Mouse (Mus musculus) gastrocnemius, postnatal 4 days (tissue): ENCODE results near the gene Slc44a2. TPM values are rescaled to one million over a fixed set of nuclear protein-coding genes. Genes with fewer than 3 reads are reported as not detected.
A peak's percentile ranks its signal among the peaks of the same experiment; 100 is the strongest.
"Not testable (repeated sequence)": the region's sequence is repeated elsewhere in the genome, so short reads cannot be mapped to it uniquely, and the experiment has no call there.

Experiments
- DNase-seq, 2 experiments: peaks; one replicate each; pipeline ENCODE4 v3.0.0; 2021 to 2022; ENCODE audit warnings: low spot score in 2 of 2, mixed read lengths in 2 of 2
- total RNA-seq, 2 experiments: library from RNA; stranded (reverse); gene quantifications; 2 replicates each; pipeline ENCODE4 v1.2.3; 2021

Slc44a2 gene
- total RNA-seq, 2 experiments from 2014 or later = 139 to 151 TPM

DNA sequence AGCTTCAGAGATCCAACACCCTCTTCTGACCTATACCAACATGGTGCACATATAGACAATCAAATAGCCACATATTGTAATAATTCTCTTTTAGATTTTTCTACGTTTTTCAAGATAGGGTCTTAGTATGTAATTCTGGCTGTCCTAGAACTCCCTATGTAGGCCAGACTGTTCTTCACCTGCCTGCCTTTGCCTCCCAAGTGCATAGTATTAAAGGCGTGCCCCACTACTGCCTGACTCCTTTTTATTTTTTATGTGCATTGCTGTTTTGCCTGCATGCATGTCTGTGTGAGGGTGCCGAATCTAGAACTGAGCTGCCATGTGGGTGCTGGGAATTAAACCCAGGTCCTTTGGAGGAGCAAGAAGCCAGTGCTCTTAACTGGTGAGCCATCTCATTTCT is 28.2 kb upstream of the Slc44a2 start:
- DNase-seq = no peak

DNA sequence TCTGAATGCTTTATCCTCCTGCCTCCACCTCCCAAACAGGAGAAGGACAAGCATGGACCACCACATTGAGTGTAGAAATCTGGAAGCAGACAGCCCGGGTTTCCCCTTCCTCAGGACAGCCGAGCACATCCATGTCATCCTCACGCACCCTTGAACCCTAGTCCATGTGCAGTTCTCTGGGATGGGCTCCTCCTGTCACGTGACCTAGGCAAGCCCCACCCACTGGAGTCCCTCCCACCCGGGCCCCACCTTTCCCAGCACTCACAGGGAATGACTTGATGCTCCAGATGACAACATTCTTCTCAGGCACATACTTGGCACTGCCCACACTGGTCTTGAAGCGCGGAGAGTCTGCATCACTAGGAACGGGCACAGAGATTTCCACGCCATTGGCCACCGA is 21.5 kb upstream of the Slc44a2 start:
- DNase-seq = no peak

DNA sequence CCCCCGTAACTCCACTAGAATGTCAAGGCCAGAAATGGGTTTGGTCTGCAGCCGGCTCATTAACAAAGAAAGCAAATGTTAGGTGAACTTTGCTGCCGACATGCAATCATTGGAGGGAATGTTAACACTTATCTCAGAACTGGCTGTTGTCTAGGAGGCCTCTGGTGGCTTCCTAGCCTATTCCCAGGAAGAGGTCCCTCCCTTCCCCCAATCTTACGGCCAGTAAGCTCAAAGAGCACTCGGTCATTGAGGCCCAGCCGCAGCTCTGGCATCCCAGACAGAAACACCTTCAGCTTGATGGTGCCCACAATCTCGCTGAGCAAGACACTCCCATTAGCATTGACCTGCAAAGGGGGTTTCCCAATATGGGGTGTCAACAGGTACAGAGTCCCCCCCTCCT is 15.4 kb upstream of the Slc44a2 start:
- no peak for DNase-seq

DNA sequence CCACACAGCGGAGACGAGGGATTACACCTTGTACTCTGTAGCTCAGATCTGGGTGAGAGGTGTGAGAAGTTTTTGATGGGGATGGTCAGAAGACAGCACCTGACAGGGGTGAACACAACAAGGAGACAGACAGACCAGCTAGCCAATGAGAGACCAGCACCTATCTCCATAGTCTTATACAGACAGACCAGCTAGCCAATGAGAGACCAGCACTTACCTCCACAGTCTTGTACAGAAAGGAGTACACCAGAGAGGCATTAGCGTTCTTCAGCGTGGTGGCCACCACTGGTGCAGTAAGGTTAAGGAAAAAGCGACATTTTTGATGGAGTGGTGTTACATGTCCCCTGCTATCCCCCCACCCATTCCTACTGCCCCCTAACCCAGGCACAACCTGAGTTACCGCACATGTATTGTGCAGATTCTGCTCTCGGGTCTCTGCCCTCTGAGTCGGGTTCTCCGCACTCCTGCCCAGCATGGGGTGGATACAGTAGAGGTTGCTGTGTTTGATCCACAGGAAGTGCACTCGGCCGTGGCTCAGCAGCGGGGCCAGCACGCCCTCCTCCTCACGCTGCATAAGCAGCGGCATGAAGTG is 11.3 kb upstream of the Slc44a2 start:
- DNase-seq = no peak

DNA sequence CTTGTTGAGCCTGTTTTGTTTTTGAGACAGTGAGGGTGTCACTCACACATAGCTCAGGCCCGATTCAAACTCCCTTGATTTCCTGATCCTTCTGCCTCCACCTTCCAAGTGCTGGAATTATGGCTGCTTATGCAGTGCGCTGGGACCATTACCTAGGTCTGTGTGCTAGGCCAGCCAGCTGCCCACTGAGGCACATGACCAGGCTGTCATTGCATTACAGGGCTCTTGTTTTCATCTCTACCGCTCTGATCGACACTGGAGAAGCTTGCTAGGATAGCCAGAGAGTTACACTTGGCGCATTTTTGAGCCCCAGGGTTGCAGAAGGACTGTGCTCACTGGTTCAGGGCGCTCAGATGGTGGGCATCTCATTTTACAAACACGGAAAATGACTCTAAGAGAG is 8.8 kb upstream of the Slc44a2 start:
- no peak for DNase-seq

DNA sequence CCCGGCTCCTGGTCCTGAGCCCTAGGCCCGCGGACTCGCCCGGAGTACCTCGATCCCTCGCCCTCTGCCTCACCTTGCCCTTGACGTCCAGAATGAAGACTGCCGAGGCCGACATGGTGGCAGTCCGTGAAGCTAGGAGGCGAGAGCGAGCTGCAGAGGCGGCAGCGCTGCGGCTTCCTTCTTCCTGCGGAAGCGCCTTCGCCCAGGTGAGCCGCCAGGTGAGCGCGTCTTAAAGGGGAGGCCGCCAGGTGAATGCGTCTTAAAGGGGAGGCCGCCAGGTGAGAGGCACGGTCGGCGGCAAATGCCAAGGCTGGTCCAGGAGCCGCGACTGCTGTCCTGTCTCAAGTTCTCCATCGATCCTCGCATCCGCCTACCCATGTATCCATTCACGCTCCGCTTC is 8.4 kb upstream of the Slc44a2 start, which contains the start of gene Ap1m2:
TSS of gene Ap1m2 (minus strand) at position 204 of the 400 bp plus-strand sequence.
- DNase-seq = no peak

DNA sequence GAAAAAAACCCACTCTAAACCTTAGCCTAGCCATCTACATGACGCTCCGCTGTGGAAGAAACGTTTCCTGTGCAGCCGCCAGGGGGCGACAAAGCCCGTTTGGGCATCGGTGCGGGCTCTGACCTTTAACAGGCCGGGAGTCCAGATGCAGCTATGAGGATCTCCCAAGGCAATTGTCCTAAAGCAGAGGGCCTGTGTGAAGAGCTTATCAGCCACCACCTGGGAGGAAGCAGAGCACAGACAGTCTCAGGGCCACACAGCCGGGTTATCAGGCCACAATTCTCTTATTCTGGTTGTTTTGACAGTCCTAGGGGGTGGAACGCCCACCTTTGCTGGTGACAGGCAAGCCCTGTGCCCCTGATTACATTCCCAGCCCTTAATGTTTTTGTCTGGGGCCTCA is 7.1 kb upstream of the Slc44a2 start:
- peak; percentile 89 for DNase-seq

DNA sequence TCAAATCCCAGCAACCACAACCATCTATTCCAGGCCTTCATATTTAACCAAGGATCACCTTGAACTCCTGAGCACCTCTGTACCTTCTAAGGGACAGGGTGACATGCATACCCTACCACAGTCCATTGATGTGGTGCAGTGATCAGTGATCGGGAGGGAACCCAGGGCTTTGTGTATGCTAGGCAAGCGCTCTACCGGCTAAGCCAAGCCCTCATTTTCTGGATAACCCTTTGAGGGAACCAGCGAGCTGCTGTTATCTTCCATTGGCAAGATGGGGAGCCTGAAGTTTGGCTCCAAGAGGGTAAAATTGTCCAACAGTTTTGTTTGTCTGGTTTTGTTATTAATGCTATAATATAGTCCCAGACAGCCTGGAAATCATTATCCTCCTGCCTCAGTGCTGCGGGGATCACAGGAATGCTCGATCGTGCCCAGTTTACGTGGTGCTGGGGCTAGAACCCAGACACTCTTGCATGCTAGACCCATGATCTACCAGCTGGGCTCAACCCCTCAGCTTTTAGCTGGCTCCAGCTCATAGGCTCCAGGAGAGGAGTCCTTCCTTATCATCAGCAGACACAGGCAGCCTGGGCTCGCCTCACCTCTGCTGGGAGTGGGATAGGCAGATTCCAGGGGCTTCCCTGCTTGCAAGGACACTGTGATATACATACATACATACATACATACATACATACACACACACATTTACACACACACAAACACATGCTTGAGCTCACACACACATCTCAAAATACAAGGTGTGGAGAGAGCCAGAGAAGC is 5.9 kb upstream of the Slc44a2 start:
- no peak for DNase-seq

DNA sequence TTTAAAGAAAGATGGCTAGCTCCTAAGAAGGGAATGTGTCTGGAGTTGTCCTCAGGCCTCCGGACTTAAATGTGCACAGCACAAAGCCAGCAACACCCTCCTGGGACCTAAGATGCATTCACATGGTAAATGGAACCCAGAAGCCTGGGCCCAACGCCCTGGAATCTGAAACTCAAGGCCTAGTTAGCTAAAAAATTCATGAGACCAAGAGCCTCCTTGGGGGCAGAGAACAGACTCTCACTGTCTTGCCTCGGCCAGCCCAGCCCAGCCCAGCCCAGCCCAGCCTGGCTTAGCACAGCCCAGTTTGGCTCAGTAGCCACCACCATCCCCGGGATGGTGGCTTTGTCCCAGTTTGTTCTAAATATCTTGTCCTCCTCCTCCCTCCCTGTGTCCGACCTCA is 5.1 kb upstream of the Slc44a2 start:
- DNase-seq = peak; percentile 32 to 61

DNA sequence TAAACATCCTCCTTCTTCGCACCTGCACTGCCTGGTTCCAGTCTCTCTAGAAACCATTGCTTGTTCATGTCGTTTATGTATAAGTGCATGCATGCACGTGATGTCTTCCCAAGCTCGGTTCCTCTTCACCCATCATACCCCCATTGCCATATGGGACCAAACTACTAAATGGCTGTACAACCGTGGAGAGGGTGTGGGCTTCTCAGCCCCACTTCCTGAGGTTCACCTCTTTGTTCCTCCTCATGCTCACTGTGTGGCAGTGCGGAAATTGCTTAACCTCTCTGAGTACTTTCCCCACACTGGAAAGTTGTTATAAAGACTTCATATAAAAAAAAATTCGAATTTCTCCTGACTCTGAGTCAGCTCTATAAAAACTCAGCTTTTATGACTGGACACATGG is 3.8 kb upstream of the Slc44a2 start:
- DNase-seq = no peak

DNA sequence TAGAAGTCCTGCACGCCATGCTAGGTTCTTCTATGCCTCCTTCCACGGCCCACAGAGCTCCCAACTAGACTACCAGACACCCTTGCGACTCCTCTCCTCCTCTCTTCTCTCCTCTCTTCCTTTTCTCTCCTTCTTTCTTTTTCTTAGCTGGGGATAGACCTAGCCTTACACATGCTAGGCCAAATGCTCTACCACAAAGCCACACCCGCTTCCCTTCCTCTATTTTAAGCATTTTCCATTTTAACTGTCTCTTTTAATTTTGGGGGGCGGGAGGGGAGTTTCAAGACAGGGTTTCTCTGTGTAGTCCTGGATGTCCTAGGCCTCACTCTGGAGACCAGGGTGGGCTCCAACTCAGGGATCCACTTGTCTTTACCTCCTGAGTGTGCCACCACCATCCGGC is 1.7 kb upstream of the Slc44a2 start:
- no peak for DNase-seq

DNA sequence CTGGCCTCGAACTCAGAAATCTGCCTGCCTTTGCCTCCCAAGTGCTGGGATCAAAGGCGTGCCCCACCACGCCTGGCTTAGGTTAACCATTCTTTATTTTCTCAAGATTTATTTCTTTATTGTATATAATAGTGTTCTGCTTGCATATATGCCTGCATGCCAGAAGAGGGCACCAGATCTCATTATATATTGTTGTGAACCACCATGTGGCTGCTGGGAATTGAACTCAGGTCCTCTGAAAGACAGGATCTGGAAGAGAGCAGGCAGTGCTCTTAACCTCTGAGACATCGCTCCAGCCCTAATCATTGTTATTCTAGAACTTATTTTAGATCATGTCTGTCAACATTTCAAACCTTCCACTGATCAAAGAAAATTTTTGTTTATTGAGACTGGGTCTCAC is 995 bp upstream of the Slc44a2 start:
- DNase-seq = no peak

DNA sequence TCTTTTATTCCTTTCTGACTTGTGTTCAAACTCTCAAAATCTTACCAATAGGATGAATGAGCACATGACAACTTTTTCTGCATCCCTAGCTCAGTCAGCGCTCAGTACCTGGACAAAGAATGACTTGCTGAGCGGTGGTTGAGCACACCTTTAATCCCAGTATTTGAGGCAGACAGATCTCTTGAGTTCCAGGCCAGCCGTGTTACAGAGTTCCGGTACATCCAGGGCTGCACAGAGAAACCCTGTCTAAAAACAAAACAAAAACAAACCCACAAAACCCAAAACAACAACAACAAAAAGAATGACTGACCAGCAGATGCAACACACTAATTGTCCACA is 249 bp upstream of the Slc44a2 start:
- no peak for DNase-seq

DNA sequence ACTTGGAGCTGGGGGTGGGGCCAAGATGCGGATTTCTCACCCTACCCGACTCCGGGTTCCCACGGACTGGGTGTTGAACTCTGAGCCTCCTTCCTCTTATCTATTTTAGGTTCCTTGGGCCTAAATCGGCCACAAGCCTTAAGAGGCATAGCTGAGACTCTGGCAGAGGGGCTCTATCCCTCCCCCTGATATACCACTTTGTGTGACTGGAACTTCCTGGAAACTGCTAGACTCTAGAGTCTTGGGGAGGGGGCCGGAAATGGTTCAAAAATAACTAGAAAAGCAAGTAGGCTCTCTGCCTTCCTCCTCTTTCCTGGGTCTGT is 976 bp downstream of the Slc44a2 start:
- peak in 1 of 2 experiments; percentile 30 for DNase-seq

DNA sequence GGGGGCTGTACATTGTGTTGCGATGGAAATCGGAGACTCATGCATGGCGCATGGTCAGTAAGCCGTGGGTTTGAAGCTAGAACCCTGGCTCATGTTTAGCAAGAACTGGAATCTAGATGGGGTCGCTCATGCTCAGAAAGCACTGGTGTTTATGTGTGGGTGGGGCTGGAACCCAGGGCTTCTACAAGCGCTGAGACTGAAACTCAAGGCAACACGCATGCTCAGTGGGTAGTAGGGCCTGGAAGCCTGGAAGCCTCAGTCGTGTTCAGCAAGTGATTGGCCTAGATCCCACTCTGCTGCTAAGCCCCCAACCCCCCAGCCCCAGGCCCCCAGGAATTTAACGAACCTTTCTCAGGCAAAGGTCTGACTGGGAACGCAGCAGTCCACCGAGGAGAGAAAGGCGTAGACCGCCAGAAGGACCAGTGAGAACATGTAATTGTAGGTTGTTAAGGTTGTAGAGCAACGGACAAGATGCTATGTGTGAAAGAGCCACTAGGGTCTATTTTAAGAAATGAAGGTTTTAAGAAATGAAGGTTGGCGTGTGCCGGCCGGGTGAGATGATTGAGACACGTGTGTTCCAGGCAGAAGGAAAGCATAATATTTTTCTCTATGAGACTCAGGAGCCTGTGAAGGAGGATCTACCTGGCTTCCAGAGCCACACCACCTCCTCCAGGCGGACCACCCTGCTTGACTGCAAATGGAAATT is 1.9 kb downstream of the Slc44a2 start:
- DNase-seq = no peak

DNA sequence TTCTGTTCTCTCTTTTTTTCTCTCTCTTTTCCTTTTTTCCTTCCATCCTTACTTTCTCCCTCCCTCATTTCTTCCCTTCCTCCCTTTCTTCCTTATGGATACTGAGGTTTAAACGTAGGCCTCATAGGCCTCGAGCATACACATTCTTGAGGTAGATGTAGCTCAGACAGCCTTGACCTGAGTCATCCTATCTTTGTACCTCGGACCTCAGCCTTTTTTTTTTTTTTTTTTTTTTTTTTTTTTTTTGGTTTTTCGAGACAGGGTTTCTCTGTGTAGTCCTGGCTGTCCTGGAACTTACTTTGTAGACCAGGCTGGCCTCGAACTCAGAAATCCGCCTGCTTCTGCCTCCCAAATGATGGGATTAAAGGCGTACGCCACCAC is 2.4 kb downstream of the Slc44a2 start:
- not testable (repeated sequence) for DNase-seq

DNA sequence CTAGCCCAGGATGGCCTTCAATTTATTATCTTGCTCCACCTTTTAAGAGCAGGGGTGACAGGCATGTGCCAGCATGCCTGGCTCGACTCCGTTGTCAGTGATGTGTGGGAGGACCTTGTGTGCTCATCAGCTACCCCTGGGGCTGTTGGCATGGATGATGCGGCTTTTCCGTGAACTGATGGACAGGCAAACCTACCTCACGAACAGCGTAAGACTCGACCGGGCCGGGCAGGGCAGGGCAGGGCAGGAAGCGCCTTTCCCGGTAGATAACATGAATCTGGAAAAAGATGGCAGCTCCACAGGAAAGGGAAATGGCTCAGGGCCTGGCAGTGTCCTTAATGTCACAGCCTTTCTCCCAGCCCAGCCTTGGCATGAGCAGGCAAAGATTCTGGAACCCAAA is 3.8 kb downstream of the Slc44a2 start:
- DNase-seq = no peak

DNA sequence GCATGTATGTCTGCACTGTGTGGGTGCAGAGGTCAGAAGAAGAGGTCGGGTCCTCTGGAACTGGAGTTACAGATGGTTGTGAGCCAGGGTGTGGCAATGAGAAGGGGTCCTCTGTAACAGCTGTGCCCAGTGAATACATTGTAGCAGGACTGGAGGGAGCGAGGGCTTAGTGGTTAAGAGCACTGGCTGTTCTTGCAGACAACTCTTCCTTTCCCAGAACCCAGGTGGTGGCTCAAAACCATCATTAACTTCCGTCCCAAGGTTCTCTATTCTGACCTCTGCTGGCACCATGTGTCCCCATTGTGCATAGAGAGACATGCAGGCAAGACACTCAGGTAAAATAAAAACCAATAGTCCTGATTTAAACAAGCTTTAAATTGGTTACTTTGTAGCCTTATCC is 7.1 kb downstream of the Slc44a2 start:
- no peak for DNase-seq

DNA sequence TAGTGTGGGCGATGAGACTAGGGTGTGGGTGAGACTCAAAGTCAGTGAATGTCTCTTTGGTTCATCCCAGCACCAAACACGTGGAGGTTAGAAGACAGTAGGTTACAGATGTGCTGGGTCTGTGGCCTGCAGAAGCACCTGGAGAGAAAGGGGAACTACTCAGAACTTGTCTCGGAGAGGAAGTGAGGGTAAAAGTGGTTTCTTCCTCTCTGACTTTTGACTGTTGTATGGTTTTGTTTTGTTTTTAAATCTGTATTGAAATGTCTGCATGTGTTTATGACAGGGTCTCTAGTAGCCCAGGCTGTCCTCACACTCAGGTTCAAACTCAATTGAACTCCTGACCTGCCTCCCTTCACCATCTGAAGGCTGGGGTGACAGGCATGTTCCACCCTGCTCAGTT is 7.5 kb downstream of the Slc44a2 start:
- DNase-seq = no peak

DNA sequence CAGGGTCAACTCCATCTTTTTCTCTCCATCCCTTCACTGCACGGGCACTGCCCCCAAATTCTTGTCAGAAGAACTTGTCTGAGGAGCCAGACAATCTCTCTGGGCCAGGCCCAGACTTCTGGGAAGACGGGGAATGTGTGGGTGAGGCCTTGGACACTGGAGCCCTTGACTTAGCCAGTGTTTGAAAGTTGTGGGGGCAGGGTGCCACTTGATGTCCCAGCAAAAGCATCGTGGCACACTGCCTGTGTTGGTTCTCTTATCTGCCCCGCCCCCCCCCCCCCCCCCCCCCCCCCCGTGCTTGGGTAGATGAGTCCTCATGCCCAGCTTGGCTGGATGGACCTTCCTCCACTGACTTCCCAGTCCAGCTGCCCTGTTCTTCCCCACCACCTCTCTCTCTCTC is 8.5 kb downstream of the Slc44a2 start:
- DNase-seq = no peak

DNA sequence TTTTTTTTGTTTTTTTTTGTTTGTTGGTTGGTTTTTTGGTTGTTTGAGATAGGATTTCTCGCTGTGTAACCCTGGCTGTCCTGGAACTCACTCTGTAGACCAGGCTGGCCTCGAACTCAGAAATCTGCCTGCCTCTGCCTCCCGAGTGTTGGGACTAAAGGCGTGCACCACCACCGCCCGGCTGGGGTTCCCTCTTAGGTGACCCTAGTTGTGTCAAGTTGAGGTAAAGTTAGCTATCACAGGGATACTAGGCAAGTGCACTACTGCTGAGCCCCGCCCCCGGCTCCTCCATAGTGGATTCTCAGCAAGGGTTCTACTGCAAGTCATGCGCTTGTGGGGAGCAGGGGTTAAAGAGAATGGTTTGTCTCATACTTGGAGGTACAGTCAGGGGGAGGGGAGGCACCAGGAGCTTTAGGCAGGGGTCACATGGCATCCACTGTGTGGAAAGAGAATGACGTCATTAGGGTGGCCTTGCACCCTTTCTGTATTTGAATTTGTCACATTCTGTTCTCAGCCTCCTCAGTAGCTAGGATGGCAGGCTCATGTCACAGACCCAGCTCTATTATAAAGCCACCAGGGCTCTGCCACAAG is 9.3 kb downstream of the Slc44a2 start:
- no peak for DNase-seq

DNA sequence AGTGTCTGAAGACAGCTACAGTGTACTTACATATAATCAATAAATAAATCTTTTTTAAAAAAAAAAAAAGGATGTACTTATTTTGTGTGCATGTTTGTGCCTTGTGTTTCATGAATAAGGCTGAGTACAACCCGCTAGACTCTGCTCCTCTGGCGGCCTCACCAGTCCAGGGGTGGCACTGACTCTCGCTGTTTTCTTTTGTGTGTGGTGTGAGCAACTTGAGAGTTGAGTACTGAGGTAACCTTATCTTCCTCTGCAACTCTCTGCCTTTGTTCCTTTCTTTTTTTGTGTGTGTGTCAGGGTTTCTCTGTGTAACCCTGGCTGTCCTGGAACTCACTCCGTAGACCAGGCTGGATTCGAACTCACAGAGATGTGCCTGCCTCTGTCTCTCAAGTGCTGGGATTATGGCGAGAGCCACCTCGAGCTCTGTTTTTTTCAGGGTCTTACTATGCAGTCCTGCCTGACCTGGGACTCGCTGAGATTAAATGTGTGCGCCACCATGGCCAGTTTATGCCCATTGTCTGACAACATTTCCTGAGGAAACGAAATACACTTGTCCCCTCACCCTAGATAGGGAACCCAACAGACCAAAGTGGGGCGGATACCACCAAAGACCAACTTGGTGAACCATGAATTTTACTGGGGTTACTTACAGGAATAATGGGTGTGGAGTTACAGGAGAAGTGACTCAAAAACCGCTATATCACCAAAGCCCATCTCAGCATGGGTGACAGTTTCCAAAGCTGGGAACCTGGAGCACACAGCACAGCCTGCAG is 11.1 kb downstream of the Slc44a2 start:
- DNase-seq = no peak
